Mouse (Mus musculus): Measurements from ENCODE around the gene Pofut2.

Gene Pofut2

DNA sequence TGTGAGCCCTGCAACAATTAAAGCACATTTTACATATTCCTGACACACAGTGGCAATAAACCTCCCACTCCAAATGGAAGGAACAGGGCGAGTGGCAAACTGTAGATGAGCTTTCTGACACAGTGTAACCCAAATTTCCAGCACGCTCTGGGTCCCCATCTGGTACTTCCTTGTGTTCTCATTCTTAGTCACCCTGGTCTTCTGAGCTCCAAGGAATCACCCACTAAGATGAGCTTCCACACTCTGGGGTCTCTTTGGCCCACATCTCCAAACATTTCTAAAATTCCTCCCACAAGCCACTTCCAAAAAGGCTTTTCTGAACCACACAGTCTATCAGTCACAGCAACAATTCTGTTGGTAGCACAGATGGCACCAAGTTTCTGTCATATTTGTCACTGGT, 56.7 kb downstream of the Pofut2 start:
- no peak for DNase-seq (ENCODE audit: low spot score)

Measured in spleen, adult 12 weeks (tissue).